Mouse (Mus musculus) embryonic fibroblast, embryonic 13.5 days (primary cell): ENCODE results near the gene Ppp6r2. TPM values are rescaled to one million over a fixed set of nuclear protein-coding genes. Genes with fewer than 3 reads are reported as not detected.

Experiments
- H3K27ac ChIP-seq: 2 replicates; pipeline ENCODE4 v1.5.1; 2012; ENCODE audit warnings: low read length, control low read depth, inconsistent platforms; ENCODE audit not compliant: insufficient read depth
- H3K4me1 ChIP-seq: 2 replicates; pipeline ENCODE4 v1.6.1; 2011; ENCODE audit warnings: low read length; ENCODE audit not compliant: control insufficient read depth, insufficient read depth
- H3K4me3 ChIP-seq: 2 replicates; pipeline ENCODE4 v1.5.1; 2011; ENCODE audit warnings: mild to moderate bottlenecking, control low read depth, low read length; ENCODE audit not compliant: insufficient read depth
- CTCF ChIP-seq: IDR thresholded peaks from 2 replicates; pipeline ENCODE4 v1.5.1; 2011; ENCODE audit warnings: mild to moderate bottlenecking, control low read depth, low read length, moderate library complexity, borderline replicate concordance; ENCODE audit not compliant: insufficient read depth
- POLR2A ChIP-seq: IDR thresholded peaks from 2 replicates; pipeline ENCODE4 v1.6.1; 2011; ENCODE audit warnings: low read depth, mild to moderate bottlenecking, control low read depth, low read length, moderate library complexity
- polyA plus RNA-seq: library from polyadenylated mRNA; stranded (reverse); fragments of >200 nt; gene quantifications from 2 replicates; pipeline ENCODE4 v1.2.4, GENCODE M21; 2011; ENCODE audit warnings: low read depth; ENCODE audit not compliant: missing spikeins, insufficient read length

The Ppp6r2 gene
- polyA plus RNA-seq, 1 experiment: 43.1 TPM

- Histone ChIP-seq H3K27ac (no peak within 1 kb of the TSS), H3K4me3 (peak within 1 kb of the TSS; percentile 72), H3K4me1 (peaks cover 5% of the 10 kb centered on the region; the same call in 1 of the 2 replicates)
- TF ChIP-seq CTCF: no peak
- peak; percentile 78 for TF ChIP-seq POLR2A
These were observed 103.9 kb downstream of the Ppp6r2 start, which contains the start of gene Sbf1 for GRCm38 (mm10) chr15:89315190-89315731. Gene Sbf1, minus strand, starts transcription at chr15:89315311.

- Histone ChIP-seq H3K27ac (no peak overlapping the region), H3K4me3 (no peak overlapping the region), H3K4me1 (peaks cover 5% of the 10 kb centered on the region; the same call in 1 of the 2 replicates)
- TF ChIP-seq CTCF (no peak), POLR2A (no peak)
These were observed 104.8 kb downstream of the Ppp6r2 start for GRCm38 (mm10) chr15:89316146-89316545.

- TF ChIP-seq POLR2A (no peak), CTCF (no peak)
- H3K27ac ChIP-seq: no peak overlapping the region
- no peak overlapping the region for H3K4me3 ChIP-seq
- H3K4me1 ChIP-seq: no peaks in the 10 kb centered on the region
These were observed 109.9 kb downstream of the Ppp6r2 start for GRCm38 (mm10) chr15:89321264-89321663.

- Histone ChIP-seq H3K27ac (no peak within 1 kb of the TSS), H3K4me1 (no peaks in the 10 kb centered on the region), H3K4me3 (peak within 1 kb of the TSS; percentile 26)
- no peak for TF ChIP-seq CTCF
- peak; percentile 38 for TF ChIP-seq POLR2A
These were observed 111.5 kb downstream of the Ppp6r2 start, which contains the start of gene Adm2 for GRCm38 (mm10) chr15:89322670-89323522. Gene Adm2, plus strand, starts transcription at chr15:89322720.

GRCm38 (mm10) chr15:89323656-89324055 lies 112.3 kb downstream of the Ppp6r2 start:
- H3K4me3 ChIP-seq: peak overlapping the region; percentile 26
- no peaks in the 10 kb centered on the region for H3K4me1 ChIP-seq
- no peak overlapping the region for H3K27ac ChIP-seq
- TF ChIP-seq CTCF (no peak), POLR2A (no peak)

GRCm38 (mm10) chr15:89326441-89326840 lies 115.1 kb downstream of the Ppp6r2 start:
- Histone ChIP-seq H3K27ac (no peak overlapping the region), H3K4me3 (no peak overlapping the region), H3K4me1 (no peaks in the 10 kb centered on the region)
- TF ChIP-seq POLR2A (no peak), CTCF (no peak)

- TF ChIP-seq POLR2A (no peak), CTCF (no peak)
- no peaks in the 10 kb centered on the region for H3K4me1 ChIP-seq
- no peak within 1 kb of the TSS for H3K27ac ChIP-seq
- no peak within 1 kb of the TSS for H3K4me3 ChIP-seq
These were observed 122.9 kb downstream of the Ppp6r2 start, which contains the start of gene Miox for GRCm38 (mm10) chr15:89334271-89334670. Gene Miox, plus strand, starts transcription at chr15:89334398.

GRCm38 (mm10) chr15:89334774-89335537 lies 123.6 kb downstream of the Ppp6r2 start:
- TF ChIP-seq CTCF: no peak
- TF ChIP-seq POLR2A: no peak
- no peaks in the 10 kb centered on the region for H3K4me1 ChIP-seq
- no peak overlapping the region for H3K4me3 ChIP-seq
- H3K27ac ChIP-seq: no peak overlapping the region

GRCm38 (mm10) chr15:89336422-89336821 lies 125.1 kb downstream of the Ppp6r2 start:
- no peaks in the 10 kb centered on the region for H3K4me1 ChIP-seq
- TF ChIP-seq CTCF (no peak), POLR2A (no peak)
- H3K27ac ChIP-seq: no peak overlapping the region
- no peak overlapping the region for H3K4me3 ChIP-seq

Other genes starting within 250 kb of the Ppp6r2 start
- 0.79 TPM in 1 of 2 replicates, not detected in the other for gene Mlc1, start 232.5 kb upstream of the Ppp6r2 start, polyA plus RNA-seq
- not detected in 2 replicates for gene Mov10l1, start 228.6 kb upstream of the Ppp6r2 start, polyA plus RNA-seq
- gene Panx2, start 151.8 kb upstream of the Ppp6r2 start, polyA plus RNA-seq: not detected in 2 replicates
- 18.1 and 20.5 TPM in 2 replicates for gene Trabd, start 136.4 kb upstream of the Ppp6r2 start, polyA plus RNA-seq
- gene Selenoo, start 122.5 kb upstream of the Ppp6r2 start, polyA plus RNA-seq: 14.5 and 17.6 TPM in 2 replicates
- 13.5 and 14.2 TPM in 2 replicates for gene Tubgcp6, start 88.4 kb upstream of the Ppp6r2 start, polyA plus RNA-seq
- gene Hdac10, start 82.9 kb upstream of the Ppp6r2 start, polyA plus RNA-seq: 6.4 and 7.2 TPM in 2 replicates
- gene Mapk12, start 70.8 kb upstream of the Ppp6r2 start, polyA plus RNA-seq: 10.1 and 16.4 TPM in 2 replicates
- gene Mapk11, start 61.9 kb upstream of the Ppp6r2 start, polyA plus RNA-seq: 7.3 and 10.8 TPM in 2 replicates
- gene Plxnb2, start 30.8 kb upstream of the Ppp6r2 start, polyA plus RNA-seq: 194 and 237 TPM in 2 replicates
- gene Dennd6b, start 15.1 kb upstream of the Ppp6r2 start, polyA plus RNA-seq: 3.1 and 4.2 TPM in 2 replicates
- 75.9 and 95.7 TPM in 2 replicates for gene Sbf1, start 103.8 kb downstream of the Ppp6r2 start, polyA plus RNA-seq
- gene Adm2, start 111.2 kb downstream of the Ppp6r2 start, polyA plus RNA-seq: 7.7 and 8.4 TPM in 2 replicates
- gene Miox, start 122.8 kb downstream of the Ppp6r2 start, polyA plus RNA-seq: not detected in 2 replicates
- gene Lmf2, start 144.1 kb downstream of the Ppp6r2 start, polyA plus RNA-seq: 82.5 and 83.0 TPM in 2 replicates
- 58.9 and 94.2 TPM in 2 replicates for gene Ncaph2, start 144.2 kb downstream of the Ppp6r2 start, polyA plus RNA-seq
- 13.8 and 14.1 TPM in 2 replicates for gene Sco2, start 162.3 kb downstream of the Ppp6r2 start, polyA plus RNA-seq
- gene Tymp, start 165.5 kb downstream of the Ppp6r2 start, polyA plus RNA-seq: not detected in 2 replicates
- gene Odf3b, start 167.7 kb downstream of the Ppp6r2 start, polyA plus RNA-seq: not detected in 2 replicates
- gene Klhdc7b, start 173.4 kb downstream of the Ppp6r2 start, polyA plus RNA-seq: not detected in 2 replicates
- gene Syce3, start 198.9 kb downstream of the Ppp6r2 start, polyA plus RNA-seq: not detected in 2 replicates
- 2.2 TPM in 1 of 2 replicates, not detected in the other for gene Cpt1b, start 214.3 kb downstream of the Ppp6r2 start, polyA plus RNA-seq
- gene C730034F03Rik, start 218.0 kb downstream of the Ppp6r2 start, polyA plus RNA-seq: 1.3 and 1.4 TPM in 2 replicates
- 1.6 TPM in 1 of 2 replicates, not detected in the other for gene Gm44502, start 218.1 kb downstream of the Ppp6r2 start, polyA plus RNA-seq
- gene Chkb, start 218.4 kb downstream of the Ppp6r2 start, polyA plus RNA-seq: 29.4 and 33.1 TPM in 2 replicates
- 0.49 TPM in 1 of 2 replicates, not detected in the other for gene Mapk8ip2, start 242.4 kb downstream of the Ppp6r2 start, polyA plus RNA-seq